Mouse (Mus musculus) embryonic facial prominence, embryonic 14.5 days (tissue): ENCODE measurements around the gene Ampd1. TPM values are rescaled to one million over a fixed set of nuclear protein-coding genes. Genes with fewer than 3 reads are reported as not detected.

Source experiments
- ATAC-seq: fragments of 200-750 bp; cut with Nextera tagmentation; 2 replicates; pipeline ENCODE4 v1.8.0; 2017; ENCODE audit warnings: low read depth, moderate number of reproducible peaks, moderate TSS enrichment
- DNase-seq: peaks from one replicate; pipeline ENCODE4 v3.0.0-alpha.2; 2015; ENCODE audit warnings: low spot score
- H3K27ac ChIP-seq: fragments of 300-500 bp; sonication (generic); replicated peaks from 2 replicates; pipeline ENCODE4 v1.5.1; 2014; ENCODE audit warnings: low read depth, mild to moderate bottlenecking, low read length, moderate library complexity
- H3K27me3 ChIP-seq: fragments of 300-500 bp; sonication (generic); replicated peaks from 2 replicates; pipeline ENCODE4 v1.6.1; 2014; ENCODE audit warnings: low read length; ENCODE audit not compliant: control insufficient read depth, insufficient read depth
- H3K36me3 ChIP-seq: fragments of 300-500 bp; sonication (generic); 2 replicates; pipeline ENCODE4 v1.6.1; 2014; ENCODE audit warnings: low read length, mixed read lengths; ENCODE audit not compliant: control insufficient read depth, insufficient read depth
- H3K4me1 ChIP-seq: fragments of 300-500 bp; sonication (generic); 2 replicates; pipeline ENCODE4 v1.6.1; 2014; ENCODE audit warnings: antibody characterized with exemption, low read length; ENCODE audit not compliant: control insufficient read depth, insufficient read depth
- H3K4me2 ChIP-seq: fragments of 300-500 bp; sonication (generic); 2 replicates; pipeline ENCODE4 v1.6.1; 2014; ENCODE audit warnings: low read depth, mild to moderate bottlenecking, low read length, moderate library complexity, mixed read lengths
- H3K4me3 ChIP-seq: fragments of 300-500 bp; sonication (generic); 2 replicates; pipeline ENCODE4 v1.5.1; 2014; ENCODE audit warnings: low read depth, mild to moderate bottlenecking, low read length
- H3K9ac ChIP-seq: fragments of 300-500 bp; sonication (generic); 2 replicates; pipeline ENCODE4 v1.6.1; 2014; ENCODE audit warnings: low read depth, mild to moderate bottlenecking, low read length, moderate library complexity, mixed read lengths
- H3K9me3 ChIP-seq: fragments of 300-500 bp; sonication (generic); 2 replicates; pipeline ENCODE4 v1.6.1; 2016; ENCODE audit warnings: low read length; ENCODE audit not compliant: control insufficient read depth
- WGBS: fragments of 180-500 bp; shearing (Covaris S2); extraction: QIAGEN DNeasy Blood & Tissue Kit; methylation state at CpG from one replicate; pipeline ENCODE4 v1.1.7; 2014; 5-methylcytosine and 5-hydroxymethylcytosine counted together
- polyA plus RNA-seq: library from polyadenylated mRNA; unstranded; fragments of >200 nt; fragmentation: Nextera tagmentation; extraction: Ambion mirVana; gene quantifications from 2 replicates; pipeline ENCODE4 v1.2.1, GENCODE M21; 2014

Gene Ampd1
- polyA plus RNA-seq, 1 experiment from 2014 or later: 23.9 TPM

- DNase-seq: peak; percentile 57
These were observed 4.8 kb upstream of the Ampd1 start for GRCm38 (mm10) chr3:103068971-103069370.

DNA sequence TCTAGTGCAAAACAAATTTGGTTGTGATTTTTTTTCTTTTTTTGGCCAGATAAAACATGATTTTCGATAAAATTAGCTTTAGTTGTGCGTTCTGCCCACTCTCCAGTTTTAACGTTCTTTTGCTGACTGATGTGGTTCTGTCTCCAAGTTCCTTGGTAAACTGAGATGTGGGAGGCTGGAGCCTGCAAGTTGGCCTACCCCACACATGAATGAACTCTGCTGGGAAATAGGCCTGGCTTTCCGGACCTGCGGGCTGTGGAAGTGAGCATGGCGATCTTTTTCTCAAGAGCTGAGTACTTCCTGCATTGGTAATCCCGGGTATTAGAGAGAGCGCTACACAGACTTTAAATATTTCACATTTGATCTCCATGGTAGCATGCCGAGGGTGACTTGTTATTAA is 2.1 kb downstream of the Ampd1 start:
- ATAC-seq (no peak), DNase-seq (no peak)
- no peak overlapping the region for H3K27ac ChIP-seq
- no peaks in the 10 kb centered on the region for H3K36me3 ChIP-seq
- H3K9ac ChIP-seq: no peak overlapping the region
- 82% methylated on average over 9 of the region's 9 CpGs for WGBS
- no peaks in the 10 kb centered on the region for H3K9me3 ChIP-seq
- no peaks in the 10 kb centered on the region for H3K4me1 ChIP-seq
- H3K4me3 ChIP-seq: no peak overlapping the region
- no peaks in the 10 kb centered on the region for H3K27me3 ChIP-seq
- no peak overlapping the region for H3K4me2 ChIP-seq

More at GRCm38 (mm10) chr3:103068971-103069370, 4.8 kb upstream of the Ampd1 start:
- H3K27ac ChIP-seq: no peak overlapping the region
- no peaks in the 10 kb centered on the region for H3K27me3 ChIP-seq
- no peak overlapping the region for H3K9ac ChIP-seq
- 77% methylated on average over 6 of the region's 6 CpGs for WGBS
- peak; percentile 62; the same call in 1 of the 2 replicates for ATAC-seq
- no peaks in the 10 kb centered on the region for H3K4me1 ChIP-seq
- no peaks in the 10 kb centered on the region for H3K9me3 ChIP-seq
- no peak overlapping the region for H3K4me3 ChIP-seq
- no peak overlapping the region for H3K4me2 ChIP-seq
- H3K36me3 ChIP-seq: peaks cover 41% of the 10 kb centered on the region

DNA sequence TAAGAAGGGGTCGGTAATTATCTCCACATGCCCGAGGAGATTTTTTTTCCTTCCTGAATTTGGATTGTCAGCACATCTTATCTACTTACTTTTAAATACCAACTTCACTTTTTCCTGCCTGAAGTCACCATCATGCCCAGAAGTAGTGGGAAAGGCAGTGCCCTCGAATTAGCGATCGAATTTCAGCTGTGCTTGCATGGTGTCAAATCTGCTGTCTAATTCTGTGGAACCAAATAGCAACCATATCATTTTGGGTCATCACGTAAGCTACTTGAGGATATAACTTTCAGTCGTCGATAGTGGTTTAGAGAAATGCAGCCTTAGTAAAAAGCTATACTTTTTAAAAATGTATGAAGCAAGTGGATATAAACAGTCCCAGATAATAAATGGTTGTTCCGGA is 2.7 kb downstream of the Ampd1 start:
- H3K4me1 ChIP-seq: no peaks in the 10 kb centered on the region
- no peak for DNase-seq
- H3K4me3 ChIP-seq: no peak overlapping the region
- no peak overlapping the region for H3K4me2 ChIP-seq
- no peak overlapping the region for H3K27ac ChIP-seq
- H3K36me3 ChIP-seq: no peaks in the 10 kb centered on the region
- ATAC-seq: no peak
- H3K9me3 ChIP-seq: no peaks in the 10 kb centered on the region
- no peaks in the 10 kb centered on the region for H3K27me3 ChIP-seq
- 84% methylated on average over 9 of the region's 9 CpGs for WGBS
- H3K9ac ChIP-seq: no peak overlapping the region

DNA sequence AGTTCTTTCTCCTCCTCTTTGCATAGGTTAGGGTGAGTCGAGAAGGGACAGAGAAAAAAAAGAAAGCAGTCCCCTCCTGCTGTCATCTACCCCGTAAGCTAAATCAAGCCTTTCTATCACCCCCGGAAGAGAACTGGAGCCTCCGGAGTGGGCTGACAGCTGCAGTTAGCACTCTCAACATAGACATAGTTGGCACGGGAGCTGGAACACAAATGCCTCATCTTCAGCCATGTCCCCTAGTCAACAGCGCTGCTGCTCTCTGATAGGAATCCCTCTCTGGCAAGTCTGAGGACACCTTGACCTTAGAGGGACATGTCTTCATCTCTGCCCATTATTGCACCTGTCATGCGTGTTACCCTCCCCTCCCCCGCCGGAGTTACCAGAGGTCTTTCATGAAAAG is 5.5 kb downstream of the Ampd1 start:
- Histone ChIP-seq H3K4me2 (no peak overlapping the region), H3K4me1 (no peaks in the 10 kb centered on the region), H3K27me3 (no peaks in the 10 kb centered on the region), H3K36me3 (no peaks in the 10 kb centered on the region), H3K9ac (no peak overlapping the region), H3K9me3 (no peaks in the 10 kb centered on the region), H3K4me3 (no peak overlapping the region), H3K27ac (no peak overlapping the region)
- ATAC-seq (no peak), DNase-seq (no peak)
- 87% methylated on average over 8 of the region's 9 CpGs for WGBS

GRCm38 (mm10) chr3:103081051-103081450 is 7.2 kb downstream of the Ampd1 start:
- DNase-seq (no peak), ATAC-seq (no peak)
- H3K27me3 ChIP-seq: no peaks in the 10 kb centered on the region
- no peaks in the 10 kb centered on the region for H3K36me3 ChIP-seq
- no peak overlapping the region for H3K9ac ChIP-seq
- H3K9me3 ChIP-seq: no peaks in the 10 kb centered on the region
- H3K27ac ChIP-seq: no peak overlapping the region
- H3K4me1 ChIP-seq: no peaks in the 10 kb centered on the region
- H3K4me2 ChIP-seq: no peak overlapping the region
- no peak overlapping the region for H3K4me3 ChIP-seq
- WGBS: 49% methylated on average over 11 of the region's 11 CpGs

GRCm38 (mm10) chr3:103081861-103082453 is 8.1 kb downstream of the Ampd1 start:
- H3K27ac ChIP-seq: no peak overlapping the region
- no peak for ATAC-seq

GRCm38 (mm10) chr3:103082761-103083160 is 8.9 kb downstream of the Ampd1 start:
- DNase-seq (peak; percentile 17), ATAC-seq (no peak; the same call in 1 of the 2 replicates)
- H3K27ac ChIP-seq: no peak overlapping the region
- no peaks in the 10 kb centered on the region for H3K4me1 ChIP-seq
- WGBS: 76% methylated on average over 5 of the region's 5 CpGs
- no peaks in the 10 kb centered on the region for H3K9me3 ChIP-seq
- H3K9ac ChIP-seq: no peak overlapping the region
- H3K36me3 ChIP-seq: no peaks in the 10 kb centered on the region
- no peaks in the 10 kb centered on the region for H3K27me3 ChIP-seq
- no peak overlapping the region for H3K4me3 ChIP-seq
- no peak overlapping the region for H3K4me2 ChIP-seq

More at GRCm38 (mm10) chr3:103081861-103082453, 8.1 kb downstream of the Ampd1 start:
- Histone ChIP-seq H3K4me2 (no peak overlapping the region), H3K4me3 (no peak overlapping the region), H3K9me3 (no peaks in the 10 kb centered on the region), H3K27me3 (no peaks in the 10 kb centered on the region), H3K4me1 (no peaks in the 10 kb centered on the region), H3K36me3 (no peaks in the 10 kb centered on the region), H3K9ac (no peak overlapping the region)
- 78% methylated on average over 17 of the region's 17 CpGs for WGBS
- no peak for DNase-seq

DNA sequence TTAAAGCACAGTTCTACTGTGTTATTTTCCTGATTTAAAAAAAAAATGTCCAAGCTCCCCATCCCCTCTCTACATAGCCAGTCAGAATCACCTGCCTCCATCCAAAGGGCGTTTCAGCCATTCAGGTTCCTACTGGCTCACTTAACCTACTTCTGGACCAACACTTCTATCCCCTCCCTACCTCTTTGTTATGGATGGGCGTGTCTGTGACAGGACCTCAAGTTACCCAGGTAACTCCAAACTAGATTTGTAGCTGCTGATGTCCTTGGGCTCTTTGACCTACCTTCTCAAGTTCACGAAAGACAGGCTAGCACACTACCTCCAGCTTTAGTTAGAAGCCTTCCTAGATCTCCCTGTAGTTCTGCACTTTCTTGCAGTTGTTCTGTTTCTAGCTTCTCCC is 12.2 kb downstream of the Ampd1 start:
- Histone ChIP-seq H3K4me2 (no peak overlapping the region), H3K27me3 (no peaks in the 10 kb centered on the region), H3K27ac (no peak overlapping the region), H3K4me3 (no peak overlapping the region), H3K4me1 (no peaks in the 10 kb centered on the region), H3K9ac (no peak overlapping the region), H3K9me3 (no peaks in the 10 kb centered on the region), H3K36me3 (no peaks in the 10 kb centered on the region)
- ATAC-seq: no peak
- no peak for DNase-seq
- 79% methylated on average over 3 of the region's 3 CpGs for WGBS

GRCm38 (mm10) chr3:103091753-103092152 is 17.9 kb downstream of the Ampd1 start:
- Histone ChIP-seq H3K4me1 (no peaks in the 10 kb centered on the region), H3K27ac (no peak overlapping the region), H3K4me3 (no peak overlapping the region), H3K9me3 (no peaks in the 10 kb centered on the region), H3K4me2 (no peak overlapping the region), H3K9ac (no peak overlapping the region), H3K36me3 (no peaks in the 10 kb centered on the region), H3K27me3 (no peaks in the 10 kb centered on the region)
- ATAC-seq (no peak), DNase-seq (no peak)
- WGBS: 100% methylated on average over 2 of the region's 2 CpGs
